Mouse (Mus musculus) c-Kit-positive CD71-positive TER-119-negative erythroid progenitor cells, embryonic 14.5 days (primary cell): Measurements from ENCODE around the gene Ascc3.

Experiments used
- DNase-seq: peaks from one replicate; pipeline ENCODE4 v3.0.0-alpha.2; 2013; ENCODE audit warnings: low read depth

The Ascc3 gene

GRCm38 (mm10) chr10:50592355-50593293, at the start of gene Ascc3:
Gene Ascc3, plus strand, starts transcription at chr10:50592669.
- peak; percentile 76 for DNase-seq

- no peak for DNase-seq
Measured at GRCm38 (mm10) chr10:50584721-50585120, 7.7 kb upstream of the Ascc3 start.

- no peak for DNase-seq
Measured at GRCm38 (mm10) chr10:50586556-50586955, 5.9 kb upstream of the Ascc3 start.

GRCm38 (mm10) chr10:50593371-50593770, 902 bp downstream of the Ascc3 start:
- no peak for DNase-seq

- DNase-seq, result peak; percentile 44
Measured at GRCm38 (mm10) chr10:50595340-50595739, 2.9 kb downstream of the Ascc3 start.

- no peak for DNase-seq
Measured at GRCm38 (mm10) chr10:50604919-50605318, 12.4 kb downstream of the Ascc3 start.

- no peak for DNase-seq
Measured at GRCm38 (mm10) chr10:50613840-50614239, 21.4 kb downstream of the Ascc3 start.

- no peak for DNase-seq
Measured at GRCm38 (mm10) chr10:50625874-50626273, 33.4 kb downstream of the Ascc3 start.

GRCm38 (mm10) chr10:50639607-50640006, 47.1 kb downstream of the Ascc3 start:
- no peak for DNase-seq

GRCm38 (mm10) chr10:50650612-50651011, 58.1 kb downstream of the Ascc3 start:
- DNase-seq, result no peak

GRCm38 (mm10) chr10:50653551-50653950, 61.1 kb downstream of the Ascc3 start:
- DNase-seq, result no peak

GRCm38 (mm10) chr10:50657352-50657751, 64.9 kb downstream of the Ascc3 start:
- DNase-seq, result peak; percentile 48

GRCm38 (mm10) chr10:50671517-50671916, 79.0 kb downstream of the Ascc3 start:
- no peak for DNase-seq

- DNase-seq, result no peak
Measured at GRCm38 (mm10) chr10:50690324-50690723, 97.9 kb downstream of the Ascc3 start.

- DNase-seq, result no peak
Measured at GRCm38 (mm10) chr10:50698836-50699433, 106.5 kb downstream of the Ascc3 start.

GRCm38 (mm10) chr10:50701736-50702135, 109.3 kb downstream of the Ascc3 start:
- peak; percentile 83 for DNase-seq

GRCm38 (mm10) chr10:50702361-50702760, 109.9 kb downstream of the Ascc3 start:
- no peak for DNase-seq

- peak; percentile 60 for DNase-seq
Measured at GRCm38 (mm10) chr10:50704202-50704601, 111.7 kb downstream of the Ascc3 start.

- DNase-seq, result no peak
Measured at GRCm38 (mm10) chr10:50704898-50705297, 112.4 kb downstream of the Ascc3 start.

- DNase-seq, result no peak
Measured at GRCm38 (mm10) chr10:50711286-50711685, 118.8 kb downstream of the Ascc3 start.

GRCm38 (mm10) chr10:50711765-50712164, 119.3 kb downstream of the Ascc3 start:
- no peak for DNase-seq

GRCm38 (mm10) chr10:50733459-50733858, 141.0 kb downstream of the Ascc3 start:
- DNase-seq, result no peak

GRCm38 (mm10) chr10:50762069-50762468, 169.6 kb downstream of the Ascc3 start:
- DNase-seq, result no peak
